Mouse (Mus musculus) G1E (cell line): ENCODE measurements at regions not wholly inside any gene's neighbourhood (a gene's known extent, or its start where the extent isn't known, plus 50 kb on each side); places are given as distances from the start of the nearest gene placed in this dataset.

ENCODE experiments used
- ATAC-seq: 2 replicates; pipeline ENCODE4 v1.8.0; 2016; ENCODE audit warnings: mild to moderate bottlenecking; ENCODE audit not compliant: insufficient number of reproducible peaks, poor library complexity, low FRiP score, severe bottlenecking; ENCODE audit errors: extremely low read depth
- DNase-seq: peaks from one replicate; pipeline ENCODE4 v3.0.0; 2012; ENCODE audit warnings: low spot score
- H3K27me3 ChIP-seq: 2 replicates; pipeline ENCODE4 v1.6.1; 2012; ENCODE audit warnings: mild to moderate bottlenecking, low read length, inconsistent platforms; ENCODE audit not compliant: insufficient read depth
- H3K36me3 ChIP-seq: replicated peaks from 2 replicates; pipeline ENCODE3; 2012; ENCODE audit warnings: mild to moderate bottlenecking, inconsistent platforms
- H3K4me1 ChIP-seq: 2 replicates; pipeline ENCODE4 v1.6.1; 2012; ENCODE audit warnings: low read depth, low read length, inconsistent platforms, mixed read lengths; ENCODE audit not compliant: insufficient read depth
- H3K4me3 ChIP-seq: 2 replicates; pipeline ENCODE4 v1.5.1; 2012; ENCODE audit warnings: low read depth, mild to moderate bottlenecking, inconsistent platforms, low read length, moderate library complexity, mixed read lengths
- H3K9me3 ChIP-seq: replicated peaks from 2 replicates; pipeline ENCODE4 v1.6.1; 2012; ENCODE audit warnings: inconsistent platforms
- CTCF ChIP-seq: IDR thresholded peaks from 2 replicates; pipeline ENCODE4 v1.5.1; 2012; ENCODE audit warnings: low read depth, low read length, inconsistent platforms, mixed read lengths
- GATA1 ChIP-seq: IDR thresholded peaks from 2 replicates; pipeline ENCODE4 v1.6.1; 2012; ENCODE audit warnings: borderline replicate concordance, low read length, inconsistent platforms, mixed read lengths
- GATA2 ChIP-seq: IDR thresholded peaks from 2 replicates; pipeline ENCODE4 v1.6.1; 2012; ENCODE audit warnings: low read depth, low read length, inconsistent platforms, borderline replicate concordance
- POLR2AphosphoS5 ChIP-seq: IDR thresholded peaks from 2 replicates; pipeline ENCODE4 v1.6.1; 2012; ENCODE audit warnings: low read depth, low read length, inconsistent platforms; ENCODE audit not compliant: insufficient replicate concordance
- TAL1 ChIP-seq: conservative IDR thresholded peaks from 2 replicates; pipeline ENCODE4 v1.6.1; 2012; ENCODE audit warnings: low read depth, low read length, inconsistent platforms, mixed read lengths

DNA sequence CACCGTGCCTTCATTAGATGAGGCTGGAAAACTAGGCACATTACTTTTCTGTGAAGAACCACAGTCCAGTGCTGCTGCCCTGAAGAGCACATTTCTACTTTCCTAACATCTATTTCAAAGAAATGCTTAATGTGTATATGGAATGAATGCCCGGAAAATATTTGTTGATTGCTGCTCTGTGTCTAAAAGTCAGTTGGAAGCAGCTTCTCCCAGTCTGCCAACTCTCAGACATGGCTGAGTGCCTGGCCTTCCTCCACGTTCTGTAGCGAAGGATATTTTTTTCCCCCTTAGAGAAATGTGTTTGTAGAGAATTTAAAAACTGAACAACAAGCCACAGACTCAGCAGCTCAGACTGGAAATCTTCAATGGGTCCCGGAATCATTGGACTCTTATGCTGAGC, 576.4 kb upstream of the Arid1b start:
- TF ChIP-seq GATA1 (no peak), TAL1 (no peak), CTCF (no peak), GATA2 (no peak), POLR2AphosphoS5 (no peak)
- no peaks in the 10 kb centered on the region for H3K36me3 ChIP-seq
- H3K4me3 ChIP-seq: no peak overlapping the region

DNA sequence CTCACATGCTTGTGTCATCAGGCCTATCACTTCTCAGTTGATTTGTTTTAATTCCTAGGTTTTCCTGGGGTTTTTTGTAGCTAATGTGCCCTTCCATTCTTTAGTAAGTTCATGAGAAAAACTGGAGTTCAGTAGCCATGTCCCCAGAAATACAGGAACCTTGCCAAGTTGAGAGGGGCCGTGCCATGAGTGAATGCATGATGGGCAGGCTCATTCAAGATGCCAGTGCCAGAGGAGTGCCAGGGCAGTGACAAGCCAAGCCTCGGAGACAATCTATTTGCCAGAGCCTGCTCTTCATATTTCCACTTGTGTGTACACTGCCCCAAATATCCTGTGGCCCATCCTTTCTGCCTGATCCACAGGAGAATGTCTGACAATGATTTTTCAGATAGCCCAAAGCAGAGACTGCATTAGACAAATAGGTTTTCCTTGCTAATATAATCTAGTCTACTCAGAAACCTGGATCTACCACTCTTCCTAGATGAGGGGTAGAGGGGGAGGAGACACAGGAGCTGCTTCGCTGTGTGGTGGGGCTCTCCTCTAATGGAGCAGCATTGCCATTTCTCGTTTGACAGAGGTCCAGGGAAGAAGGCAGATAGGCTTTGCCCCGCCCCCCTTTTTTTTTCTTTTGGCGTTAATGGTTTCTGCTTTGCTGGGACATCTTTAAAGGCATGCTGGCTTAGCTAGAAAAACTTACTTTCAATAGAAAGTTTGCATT, 569.5 kb upstream of the Arid1b start:
- DNase-seq (no peak), ATAC-seq (no peak)
- Histone ChIP-seq H3K36me3 (no peaks in the 10 kb centered on the region), H3K9me3 (no peaks in the 10 kb centered on the region), H3K27me3 (no peaks in the 10 kb centered on the region), H3K4me3 (no peak overlapping the region), H3K4me1 (no peaks in the 10 kb centered on the region)
- TF ChIP-seq TAL1 (no peak), GATA1 (no peak), POLR2AphosphoS5 (no peak), CTCF (no peak), GATA2 (no peak)

More for the DNA sequence above, 576.4 kb upstream of the Arid1b start:
- H3K27me3 ChIP-seq: no peaks in the 10 kb centered on the region
- no peaks in the 10 kb centered on the region for H3K9me3 ChIP-seq
- DNase-seq: no peak
- ATAC-seq: no peak
- no peaks in the 10 kb centered on the region for H3K4me1 ChIP-seq

DNA sequence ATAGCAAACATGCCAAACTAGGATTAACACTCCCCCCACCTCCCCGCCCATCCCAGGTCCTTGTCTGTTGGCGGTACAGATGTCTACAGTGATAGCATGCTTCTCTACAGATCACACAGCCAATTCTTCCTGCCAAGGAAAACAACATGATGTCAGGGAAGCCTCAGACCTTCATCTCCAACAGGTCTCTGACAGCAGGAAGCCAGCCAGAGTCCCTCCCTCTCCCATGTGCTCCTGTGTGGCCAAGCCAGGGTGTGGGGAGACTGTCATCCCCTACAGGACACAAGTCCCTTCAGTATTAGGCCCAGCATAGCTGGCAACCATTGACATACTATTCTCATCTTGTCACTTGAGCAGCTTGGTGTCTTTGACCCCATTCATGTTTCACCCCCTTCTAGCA, 568.8 kb upstream of the Arid1b start:
- no peaks in the 10 kb centered on the region for H3K36me3 ChIP-seq
- H3K4me1 ChIP-seq: no peaks in the 10 kb centered on the region
- DNase-seq: no peak
- TF ChIP-seq GATA1 (no peak), TAL1 (no peak), CTCF (no peak), GATA2 (no peak), POLR2AphosphoS5 (no peak)
- no peaks in the 10 kb centered on the region for H3K9me3 ChIP-seq
- H3K4me3 ChIP-seq: no peak overlapping the region
- no peaks in the 10 kb centered on the region for H3K27me3 ChIP-seq
- ATAC-seq: no peak

DNA sequence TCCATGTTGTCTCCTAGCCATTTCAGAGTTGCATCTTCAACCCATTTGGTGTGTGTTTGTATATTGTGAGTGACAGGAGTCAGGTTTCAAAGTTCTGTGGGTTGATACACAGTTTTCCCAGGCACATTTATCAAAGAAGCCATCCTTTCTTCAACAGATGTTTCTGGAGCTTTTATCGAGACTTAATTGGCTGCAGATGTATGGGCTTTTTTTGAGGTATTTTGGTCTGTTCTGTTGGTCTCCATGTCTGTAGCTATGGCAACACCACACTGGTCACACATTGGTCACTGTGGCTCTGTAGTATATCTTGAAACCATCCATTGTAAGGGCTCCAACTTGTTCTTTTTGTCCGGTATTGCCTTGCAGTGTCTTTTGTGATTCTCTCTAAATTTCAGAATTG, 565.1 kb upstream of the Arid1b start:
- Histone ChIP-seq H3K9me3 (no peaks in the 10 kb centered on the region), H3K4me3 (no peak overlapping the region), H3K4me1 (no peaks in the 10 kb centered on the region), H3K36me3 (no peaks in the 10 kb centered on the region), H3K27me3 (no peaks in the 10 kb centered on the region)
- no peak for ATAC-seq
- no peak for DNase-seq
- no peak for TF ChIP-seq GATA2
- TF ChIP-seq POLR2AphosphoS5: no peak
- no peak for TF ChIP-seq CTCF
- TF ChIP-seq GATA1: no peak
- no peak for TF ChIP-seq TAL1

DNA sequence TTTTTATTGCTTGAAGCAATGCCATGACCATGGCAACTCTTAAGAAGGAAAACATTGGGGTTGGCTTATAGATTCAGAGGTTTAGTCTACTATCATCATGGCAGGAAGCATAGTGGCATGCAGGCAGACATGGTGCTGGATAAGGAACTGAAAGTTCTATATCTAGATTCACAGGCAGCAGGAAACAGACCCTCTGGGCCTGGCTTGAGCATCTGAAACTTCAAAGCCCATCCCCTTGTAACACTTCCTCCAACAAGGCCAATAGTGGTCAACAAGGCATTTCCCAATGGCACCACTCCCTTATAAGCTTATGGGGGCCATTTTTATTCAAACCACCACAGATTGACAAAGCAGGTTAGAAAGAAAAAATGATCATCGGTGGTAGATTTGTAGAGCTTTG, 548.5 kb upstream of the Arid1b start:
- Histone ChIP-seq H3K4me1 (no peaks in the 10 kb centered on the region), H3K9me3 (no peaks in the 10 kb centered on the region), H3K36me3 (no peaks in the 10 kb centered on the region), H3K4me3 (no peak overlapping the region), H3K27me3 (peaks cover 3% of the 10 kb centered on the region; the same call in 1 of the 2 replicates)
- DNase-seq (no peak), ATAC-seq (no peak)
- TF ChIP-seq CTCF (no peak), GATA1 (no peak), GATA2 (no peak), TAL1 (no peak), POLR2AphosphoS5 (no peak)

DNA sequence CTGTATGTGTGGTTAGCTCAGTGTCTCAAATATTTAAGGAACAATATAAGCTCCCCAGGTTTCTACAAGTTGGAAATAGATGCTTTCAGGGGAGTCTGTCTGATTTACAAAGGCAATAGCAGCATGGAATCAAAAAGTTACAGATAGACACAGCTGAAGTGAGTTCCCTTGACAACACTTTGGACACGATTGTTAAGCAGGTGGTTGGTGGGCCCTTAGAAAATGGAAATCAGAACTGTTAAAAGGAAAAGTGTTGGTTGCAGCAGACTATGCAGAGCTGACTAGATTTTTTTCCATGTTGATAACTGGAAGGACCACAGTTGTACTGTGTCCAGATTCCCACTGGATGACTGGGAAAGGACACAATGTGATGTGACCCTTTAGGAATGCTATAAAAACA, 536.6 kb upstream of the Arid1b start:
- TF ChIP-seq POLR2AphosphoS5 (no peak), GATA2 (no peak), GATA1 (no peak), CTCF (no peak), TAL1 (no peak)
- ATAC-seq: no peak
- Histone ChIP-seq H3K4me3 (no peak overlapping the region), H3K9me3 (no peaks in the 10 kb centered on the region), H3K27me3 (no peaks in the 10 kb centered on the region), H3K36me3 (no peaks in the 10 kb centered on the region), H3K4me1 (no peaks in the 10 kb centered on the region)
- DNase-seq: no peak
